Mouse (Mus musculus): ENCODE measurements around the gene Ccdc155. TPM values are rescaled to one million over a fixed set of nuclear protein-coding genes. Genes with fewer than 3 reads are reported as not detected.

Ccdc155 gene
- total RNA-seq, 2 experiments from 2014 or later = 2.0 to 2.7 TPM

DNA sequence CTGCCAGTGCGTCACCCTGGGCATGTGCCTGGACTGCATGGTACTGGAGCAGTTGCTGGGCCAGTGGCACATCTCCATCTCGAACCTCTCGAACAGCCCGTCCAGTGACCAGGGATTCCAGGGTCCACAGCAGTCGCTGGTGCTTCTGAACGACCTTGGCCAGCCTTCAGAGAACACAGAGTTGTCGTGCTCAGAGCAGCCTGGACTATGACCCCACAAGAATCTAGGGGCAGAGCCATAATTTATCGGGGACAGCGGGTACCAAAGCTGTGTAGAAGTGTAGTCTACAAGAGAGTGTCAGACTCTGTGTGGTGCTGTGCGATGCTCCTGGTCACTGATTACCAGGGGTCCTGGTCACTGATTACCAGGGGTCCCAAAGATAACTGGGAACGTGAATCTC is 56.8 kb downstream of the Ccdc155 start:
- DNase-seq (ENCODE audit: low spot score in 2 of 2) = no peak

DNA sequence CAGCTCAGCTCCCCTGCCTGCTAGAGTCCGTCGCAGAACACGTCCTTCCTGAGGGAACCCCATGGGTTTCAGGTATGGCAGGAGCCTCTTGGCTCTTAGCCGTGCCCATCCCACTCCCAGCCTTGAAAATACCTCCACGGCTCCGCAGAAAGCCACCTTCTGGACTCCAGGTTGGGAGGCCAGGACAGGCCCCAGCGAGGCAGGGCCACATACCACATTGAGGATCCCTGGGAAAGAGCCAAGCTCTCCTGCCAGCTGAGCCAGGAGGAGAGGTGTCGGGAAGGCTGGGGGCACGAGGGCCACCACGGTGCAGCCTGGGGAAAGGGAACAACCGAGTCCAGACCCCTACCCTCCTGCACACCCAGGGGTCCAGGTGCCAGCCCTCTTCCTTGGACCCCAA is 57.4 kb downstream of the Ccdc155 start:
- DNase-seq (ENCODE audit: low spot score in 2 of 2) = no peak

DNA sequence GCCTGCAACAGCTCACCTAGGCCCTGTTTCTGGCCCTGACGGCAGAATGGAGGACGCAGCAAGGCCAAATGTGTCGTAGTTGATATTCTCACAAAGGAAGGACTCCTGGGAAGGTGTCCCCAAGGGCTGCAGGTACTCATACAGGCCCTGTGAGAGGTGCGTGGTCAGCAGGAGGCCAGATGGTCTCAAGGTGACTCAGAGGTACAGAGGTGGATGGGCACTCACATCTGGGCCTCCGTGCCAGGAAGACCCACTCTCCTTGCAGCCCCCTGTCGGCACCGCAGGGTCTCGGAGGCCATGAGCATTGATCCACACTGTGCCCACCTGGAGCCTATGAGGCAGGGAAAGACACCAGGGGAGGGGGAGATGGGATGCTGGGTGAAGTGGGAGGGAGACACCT is 59.2 kb downstream of the Ccdc155 start:
- no peak for DNase-seq (ENCODE audit: low spot score in 2 of 2)

DNA sequence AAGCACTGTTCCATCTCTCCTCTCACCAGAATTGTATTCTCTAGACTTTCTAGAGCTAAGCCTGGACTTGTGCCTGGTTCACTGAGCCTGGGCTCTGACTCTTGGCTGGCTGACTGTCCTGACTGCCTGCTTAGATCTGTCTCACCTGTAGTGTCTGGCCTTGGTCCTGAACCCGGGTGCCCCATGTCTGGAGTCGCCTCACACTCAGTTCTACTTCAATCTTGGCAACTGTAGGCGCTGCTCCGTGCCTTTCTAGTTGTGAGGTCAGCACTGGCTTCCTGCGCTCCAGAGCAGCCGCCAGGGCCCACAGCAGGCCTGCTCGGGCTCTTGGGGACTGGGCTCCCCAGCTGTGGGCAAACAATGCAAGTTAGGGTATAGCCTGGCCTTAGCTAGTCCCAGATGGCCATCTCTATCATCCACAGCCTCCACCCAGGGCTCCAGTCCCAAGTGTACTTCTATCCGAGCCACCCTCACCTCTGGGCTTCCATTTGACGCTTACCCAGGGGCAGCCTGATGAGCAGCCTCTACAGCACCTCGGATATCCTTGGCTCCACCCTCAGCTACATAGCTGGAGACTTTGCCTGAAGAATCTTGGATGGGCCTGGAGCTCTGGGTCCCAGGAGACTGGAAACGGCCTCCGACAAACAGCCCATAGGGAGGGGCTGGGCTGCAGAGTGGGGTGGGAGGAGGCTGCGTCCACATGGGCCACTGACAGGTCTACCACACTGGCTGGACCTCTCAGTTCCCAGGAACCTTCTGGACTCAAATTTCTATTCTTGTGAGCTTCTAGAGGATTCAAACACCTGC is 60.1 kb downstream of the Ccdc155 start:
- no peak for DNase-seq (ENCODE audit: low spot score in 2 of 2)

DNA sequence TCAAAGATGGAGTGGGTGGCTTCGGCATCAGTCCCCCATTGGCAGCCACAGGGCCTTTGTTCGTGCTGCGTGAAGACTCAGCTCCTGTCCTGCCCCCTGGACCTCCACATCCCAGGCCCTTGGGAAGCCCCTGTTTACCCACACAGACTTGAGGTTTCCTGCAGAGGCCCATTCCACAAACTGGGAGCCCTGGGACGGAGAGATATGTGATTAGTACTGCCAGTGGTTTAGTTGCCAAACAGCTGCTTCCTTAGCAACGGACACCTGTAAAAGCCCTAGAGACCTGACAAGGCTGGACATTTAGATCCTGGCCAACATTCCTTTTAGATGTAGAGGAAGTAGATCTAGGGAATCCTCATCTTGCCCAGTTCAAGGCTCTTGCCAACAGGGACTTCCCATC is 62.8 kb downstream of the Ccdc155 start:
- no peak for DNase-seq (ENCODE audit: low spot score in 2 of 2)

DNA sequence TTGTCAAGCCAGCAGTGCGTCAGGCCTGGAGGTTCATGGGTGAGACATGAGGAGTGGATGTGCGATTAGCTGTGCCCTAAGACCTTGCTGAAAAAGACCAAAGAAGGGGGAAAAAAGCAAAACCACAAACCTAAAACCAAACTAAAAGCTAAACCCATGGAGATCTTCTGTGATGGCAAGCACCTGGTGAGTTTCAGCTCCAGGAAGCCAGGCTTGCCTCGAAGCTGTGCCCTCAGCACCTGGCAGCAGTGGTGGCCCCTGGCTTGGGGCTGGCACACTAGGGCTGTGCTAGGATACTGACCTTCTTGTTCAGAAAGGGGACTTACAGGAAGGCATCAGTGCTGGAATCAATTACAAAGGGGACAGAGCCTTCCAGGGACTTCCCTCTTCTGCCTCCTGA is 63.4 kb downstream of the Ccdc155 start:
- DNase-seq (ENCODE audit: low spot score in 2 of 2) = no peak

DNA sequence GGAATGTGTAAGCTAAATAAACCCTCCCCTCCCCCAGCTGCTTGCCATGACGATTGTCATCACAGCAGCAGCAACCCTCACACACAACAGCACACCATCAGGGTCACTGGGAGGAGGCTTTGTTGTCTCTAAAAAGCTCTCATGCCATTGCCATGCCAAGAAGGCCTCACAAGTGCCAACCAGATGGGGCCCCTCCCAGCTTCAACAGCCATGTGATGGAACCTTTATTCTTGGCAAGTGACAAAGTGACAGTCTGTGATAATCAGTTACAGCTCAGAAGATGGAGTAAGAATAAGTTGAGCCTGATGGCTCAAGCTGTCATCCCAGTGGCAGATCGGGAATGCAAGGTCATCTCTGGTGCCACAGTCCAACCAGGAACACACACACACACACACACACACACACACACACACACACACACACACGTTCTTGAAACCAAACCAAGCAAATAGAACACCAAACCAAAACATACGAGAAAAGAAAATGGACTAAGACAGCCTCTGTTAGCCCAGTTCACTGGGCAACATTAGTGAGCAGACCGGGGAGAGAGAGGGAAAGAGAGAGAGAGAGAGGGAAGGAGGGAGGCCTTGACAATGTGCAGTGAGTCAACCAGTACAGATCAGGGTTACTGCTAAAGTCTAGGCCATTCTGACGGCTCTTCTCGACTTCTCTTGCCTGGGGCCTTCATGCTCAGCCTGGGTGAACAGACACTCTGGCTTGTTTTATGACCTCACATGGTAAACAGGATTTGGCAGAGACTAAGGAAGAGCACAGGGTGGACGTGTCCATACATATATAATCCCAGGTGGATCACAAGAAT is 64.6 kb downstream of the Ccdc155 start:
- DNase-seq (ENCODE audit: low spot score in 2 of 2) = no peak

DNA sequence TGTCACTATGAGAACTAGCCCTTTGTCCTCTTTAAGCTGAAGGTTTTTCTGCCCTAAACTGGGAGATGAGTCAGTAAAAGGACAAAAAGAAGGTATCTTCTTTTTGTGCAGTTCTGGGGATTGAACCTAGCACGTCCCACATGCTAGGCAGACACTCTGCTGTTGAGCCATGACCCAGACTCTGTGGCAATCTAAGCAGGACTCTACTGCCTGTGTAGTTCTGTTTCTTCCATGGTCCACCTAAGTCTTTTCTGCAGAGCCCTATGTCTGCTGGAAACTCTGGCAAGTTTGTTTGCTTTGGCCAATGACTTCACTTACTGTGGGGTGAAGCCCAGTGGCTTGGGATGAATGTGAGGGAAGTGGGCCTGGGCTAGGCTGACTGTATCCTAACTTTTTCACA is 66.3 kb downstream of the Ccdc155 start:
- DNase-seq (ENCODE audit: low spot score in 2 of 2) = no peak

DNA sequence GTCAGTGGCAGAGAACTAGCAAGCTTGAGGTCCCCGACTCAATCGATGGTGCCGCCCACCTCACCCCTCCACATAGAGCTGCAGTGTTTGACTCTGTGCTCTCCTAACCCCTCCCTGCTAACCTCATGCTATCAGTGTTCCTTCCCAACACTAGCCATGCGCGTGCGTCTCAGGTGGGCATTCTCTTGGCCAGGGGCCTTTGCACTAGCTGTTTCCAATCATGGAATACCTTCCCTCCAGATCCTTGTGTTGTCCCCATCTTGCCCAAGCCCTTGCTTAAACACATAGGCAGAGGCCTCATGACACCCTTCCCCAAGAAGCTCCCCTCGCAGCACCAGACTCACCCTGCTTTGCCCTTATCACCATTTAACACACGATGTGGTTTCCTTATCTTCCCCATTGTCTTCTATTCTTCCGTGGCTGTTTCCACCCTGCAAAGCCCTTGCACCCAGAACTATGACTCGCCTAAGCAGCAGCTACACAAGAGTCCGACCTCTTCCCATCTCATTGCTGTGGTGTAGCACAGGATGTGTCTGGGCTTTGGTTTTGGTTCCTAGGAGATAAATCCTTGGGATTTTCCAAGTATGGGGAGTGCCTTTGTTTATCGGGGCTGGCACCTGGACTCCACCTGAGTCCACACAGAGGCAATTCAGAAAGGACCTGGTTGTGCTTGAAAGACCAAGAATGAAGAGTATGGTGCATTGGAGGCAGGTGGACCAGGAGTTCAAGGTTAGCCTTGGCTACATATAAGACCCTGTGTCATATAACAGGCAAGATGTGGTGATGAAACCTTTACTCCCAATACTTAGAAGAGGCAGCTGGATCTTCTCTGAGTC is 67.3 kb downstream of the Ccdc155 start:
- no peak for DNase-seq (ENCODE audit: low spot score in 2 of 2)

DNA sequence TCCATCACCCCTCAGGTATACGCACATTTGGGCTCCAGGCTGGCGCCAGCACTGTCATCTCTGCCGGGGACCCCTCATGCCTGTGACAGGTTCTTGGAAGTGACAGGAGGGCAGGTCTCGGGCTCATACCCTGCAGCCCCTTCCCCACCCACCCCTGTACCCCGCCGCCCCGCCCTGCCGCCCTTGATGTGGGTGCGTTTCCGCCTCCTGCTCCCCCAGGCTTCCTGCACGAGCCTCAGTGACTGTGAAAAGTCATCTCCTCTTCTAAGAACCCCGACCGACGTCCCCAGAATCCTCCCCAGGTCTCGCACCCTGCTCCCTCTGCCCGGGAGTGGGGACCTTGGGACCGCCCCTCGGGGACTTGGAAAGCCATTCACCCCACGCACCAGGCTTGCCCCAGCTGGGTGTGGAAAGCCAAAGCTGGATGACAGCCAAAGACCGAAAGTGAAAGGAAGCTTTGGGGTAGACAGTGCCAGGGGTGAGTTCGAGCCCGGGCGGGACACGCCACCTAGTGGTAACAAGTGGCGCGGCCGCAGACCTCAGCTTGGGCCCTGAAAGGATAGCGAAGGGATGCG is 68.6 kb downstream of the Ccdc155 start, which contains the start of the genes Gm45713 and Flt3l:
Gene Gm45713 (minus strand): TSS at position 239 of the 575 bp plus-strand sequence.
Gene Flt3l (minus strand): TSS at position 440 of the 575 bp plus-strand sequence.
- DNase-seq (ENCODE audit: low spot score in 2 of 2) = peak; percentile 91

DNA sequence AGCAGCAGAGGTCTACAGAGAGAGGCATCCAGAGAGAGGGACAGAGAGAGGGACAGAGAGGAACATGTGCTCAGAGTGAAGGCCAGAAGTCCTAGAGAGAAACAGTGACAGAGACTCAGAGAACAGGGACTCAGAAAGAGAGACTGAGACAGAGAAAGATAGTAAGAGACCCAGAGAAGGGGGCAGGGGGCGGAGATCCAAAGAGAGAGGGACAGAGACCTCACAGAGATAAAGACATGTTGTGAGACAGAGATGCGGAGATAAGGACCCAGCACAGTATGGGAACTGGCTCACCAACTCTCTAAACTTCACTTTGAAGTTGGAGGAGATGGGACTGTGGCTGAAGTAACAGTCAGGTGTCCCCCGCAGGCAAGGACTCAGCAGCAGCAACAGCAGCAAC is 69.3 kb downstream of the Ccdc155 start:
- DNase-seq (ENCODE audit: low spot score in 2 of 2) = no peak

DNA sequence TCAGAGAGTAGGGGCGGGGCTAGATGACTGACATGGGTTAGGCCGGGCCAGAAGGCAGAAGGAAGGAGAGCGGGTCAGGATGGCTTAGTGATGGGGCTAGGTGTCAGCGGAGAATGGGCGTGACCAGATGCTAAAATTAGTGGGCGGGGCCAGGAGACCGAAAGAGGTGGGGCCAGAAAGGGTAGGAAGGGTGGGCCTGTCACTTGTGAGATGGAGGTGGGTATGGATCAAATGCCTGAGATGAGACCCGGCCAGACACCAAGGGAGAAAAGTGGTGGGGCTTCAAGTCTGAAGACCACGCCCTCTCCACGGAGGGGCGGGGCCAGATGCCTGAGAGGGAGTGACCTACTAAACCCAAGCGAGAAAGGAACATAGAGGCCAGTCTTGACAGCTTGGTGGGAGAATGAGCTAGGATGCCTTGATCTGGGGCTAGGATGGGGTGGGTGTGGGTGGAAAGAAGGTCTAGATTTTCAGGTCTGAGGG is 70.1 kb downstream of the Ccdc155 start:
- no peak for DNase-seq (ENCODE audit: low spot score in 2 of 2)

Small RNA genes lying within 50 kb of the gene (microRNA-seq; reads per million reads assigned to microRNA genes)
- 2.7 to 4.5 reads per million in 2 experiments for gene Mir7055

Other genes starting within 250 kb of the Ccdc155 start
- 100 to 1,000 TPM; 115 to 116 TPM for gene Cpt1c, start 230.0 kb downstream of the Ccdc155 start, total RNA-seq (2021)
- 100 to 1,000 TPM; 163 to 195 TPM for gene Prmt1, start 218.3 kb downstream of the Ccdc155 start, total RNA-seq (2021)
- 10 to 100 TPM; 33.8 to 46.5 TPM for gene Irf3, start 207.2 kb downstream of the Ccdc155 start, total RNA-seq (2021)
- gene Bcl2l12, start 206.2 kb downstream of the Ccdc155 start, total RNA-seq (2021) = 1 to 10 TPM; 2.0 to 3.9 TPM
- gene Scaf1, start 188.5 kb downstream of the Ccdc155 start, total RNA-seq (2021) = 100 to 1,000 TPM; 153 to 158 TPM
- 10 to 100 TPM; 12.1 to 16.2 TPM for gene Rras, start 186.9 kb downstream of the Ccdc155 start, total RNA-seq (2021)
- 10 to 100 TPM; 67.3 to 67.9 TPM for gene Prr12, start 152.0 kb downstream of the Ccdc155 start, total RNA-seq (2021)
- gene Nosip, start 142.5 kb downstream of the Ccdc155 start, total RNA-seq (2021) = 10 to 100 TPM; 49.2 to 55.4 TPM
- gene Prrg2, start 142.2 kb downstream of the Ccdc155 start, total RNA-seq (2021) = 1 to 10 TPM; 5.3 to 7.4 TPM
- 10 to 100 TPM; 10.3 to 13.8 TPM for gene Rcn3, start 112.7 kb downstream of the Ccdc155 start, total RNA-seq (2021)
- gene Fcgrt, start 101.0 kb downstream of the Ccdc155 start, total RNA-seq (2021) = 10 to 100 TPM; 17.1 to 20.9 TPM
- 100 to 1,000 TPM; 427 to 461 TPM for gene Rps11, start 80.5 kb downstream of the Ccdc155 start, total RNA-seq (2021)
- 100 to 1,000 TPM; 736 to 824 TPM for gene Rpl13a, start 76.1 kb downstream of the Ccdc155 start, total RNA-seq (2021)
- gene Gm45713, start 68.7 kb downstream of the Ccdc155 start, total RNA-seq (2021) = under 1 TPM in 1 of 2 experiments, not detected in 1; 0.39 TPM
- gene Flt3l, start 68.5 kb downstream of the Ccdc155 start, total RNA-seq (2021) = 1 to 10 TPM; 4.5 to 5.8 TPM
- gene Pih1d1, start 50.6 kb downstream of the Ccdc155 start, total RNA-seq (2021) = 10 to 100 TPM; 46.1 to 46.5 TPM
- 10 to 100 TPM; 14.0 to 15.9 TPM for gene Aldh16a1, start 50.3 kb downstream of the Ccdc155 start, total RNA-seq (2021)
- gene Slc17a7, start 40.9 kb downstream of the Ccdc155 start, total RNA-seq (2021) = 1,000 to 10,000 TPM; 1,582 to 1,636 TPM
- under 1 TPM in 1 of 2 experiments, not detected in 1; 0.26 TPM for gene Gfy, start 25.3 kb downstream of the Ccdc155 start, total RNA-seq (2021)
- not detected for gene Pth2, start 23.9 kb downstream of the Ccdc155 start, total RNA-seq (2021)
- 1 to 10 TPM; 2.6 to 3.3 TPM for gene Dkkl1, start 7.3 kb upstream of the Ccdc155 start, total RNA-seq (2021)
- gene Tead2, start 10.9 kb upstream of the Ccdc155 start, total RNA-seq (2021) = 10 to 100 TPM in 1 of 2 experiments, 1 to 10 TPM in 1; 6.9 to 11.5 TPM
- gene Cd37, start 34.2 kb upstream of the Ccdc155 start, total RNA-seq (2021) = 1 to 10 TPM; 4.0 TPM
- gene Slc6a16, start 36.2 kb upstream of the Ccdc155 start, total RNA-seq (2021) = 1 to 10 TPM; 1.4 to 2.3 TPM
- not detected for gene Slc6a21, start 72.6 kb upstream of the Ccdc155 start, total RNA-seq (2021)
- gene Trpm4, start 128.9 kb upstream of the Ccdc155 start, total RNA-seq (2021) = 10 to 100 TPM; 14.8 to 15.5 TPM
- gene Hrc, start 130.4 kb upstream of the Ccdc155 start, total RNA-seq (2021) = under 1 TPM; 0.50 to 0.69 TPM
- gene Ppfia3, start 162.1 kb upstream of the Ccdc155 start, total RNA-seq (2021) = 100 to 1,000 TPM; 133 TPM
- gene Lin7b, start 165.7 kb upstream of the Ccdc155 start, total RNA-seq (2021) = 100 to 1,000 TPM; 148 to 157 TPM
- gene Snrnp70, start 190.8 kb upstream of the Ccdc155 start, total RNA-seq (2021) = 100 to 1,000 TPM; 386 to 456 TPM
- not detected for gene Kcna7, start 200.8 kb upstream of the Ccdc155 start, total RNA-seq (2021)
- gene Ntf5, start 208.8 kb upstream of the Ccdc155 start, total RNA-seq (2021) = under 1 TPM in 1 of 2 experiments, not detected in 1; 0.31 TPM
- gene Lhb, start 215.9 kb upstream of the Ccdc155 start, total RNA-seq (2021) = under 1 TPM in 1 of 2 experiments, not detected in 1; 0.69 TPM
- gene Gys1, start 230.0 kb upstream of the Ccdc155 start, total RNA-seq (2021) = 10 to 100 TPM; 17.7 to 18.7 TPM
- 10 to 100 TPM; 30.4 to 45.0 TPM for gene Ruvbl2, start 233.2 kb upstream of the Ccdc155 start, total RNA-seq (2021)

All from layer of hippocampus, postnatal 14 days (tissue).